Mouse (Mus musculus): ENCODE results near the gene Cdc42se2. TPM values are rescaled to one million over a fixed set of nuclear protein-coding genes. Genes with fewer than 3 reads are reported as not detected.

The Cdc42se2 gene
- polyA plus RNA-seq (2014; fragmentation: Nextera tagmentation; extraction: Ambion mirVana) = 135 and 136 TPM in 2 replicates

DNA sequence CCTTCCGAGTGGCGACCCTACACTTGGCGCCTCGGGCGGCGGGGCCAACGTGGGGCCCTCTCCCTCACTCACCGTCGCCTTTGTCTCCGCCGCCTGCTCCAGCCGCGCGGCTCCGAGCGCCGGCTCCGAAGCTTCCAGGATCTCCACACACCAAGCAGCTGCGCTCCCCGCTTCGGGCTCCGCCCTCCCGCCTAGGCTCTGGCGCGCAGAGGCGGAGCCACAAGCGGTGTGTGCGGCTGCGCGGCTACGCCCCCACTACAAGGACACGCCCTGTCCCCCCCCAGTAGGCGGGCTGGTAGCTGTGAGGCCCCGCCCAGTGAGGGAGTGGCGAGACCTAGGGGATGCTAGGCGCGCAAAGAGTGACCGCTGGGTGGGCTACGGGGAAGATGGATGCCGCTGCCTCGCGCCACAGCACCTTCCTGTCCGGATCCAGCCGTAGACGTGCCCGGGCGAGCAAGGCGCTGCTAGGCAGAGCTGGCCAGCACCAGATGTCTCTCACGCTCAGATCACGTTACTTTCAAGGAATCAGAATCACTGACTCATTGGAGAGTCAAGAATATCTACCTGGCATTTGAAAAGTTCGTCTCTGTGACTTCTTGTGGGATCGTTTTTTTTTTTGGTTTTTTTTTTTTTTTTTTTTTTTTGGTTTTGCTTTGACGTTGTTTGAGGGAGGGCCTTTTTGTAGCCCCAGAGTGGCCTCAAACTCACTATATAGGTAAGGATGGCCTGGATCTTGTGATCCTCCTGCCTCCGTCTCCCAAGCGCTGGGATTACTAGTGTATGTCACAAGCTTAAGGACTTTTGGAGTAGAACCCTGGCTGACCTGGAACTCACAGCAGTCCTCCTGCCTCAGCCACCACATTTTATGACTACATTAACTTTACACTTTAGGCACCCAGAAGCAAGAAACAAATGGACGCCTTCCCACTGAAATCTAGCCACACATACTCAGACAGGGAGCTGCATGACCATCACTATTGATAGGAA is at the start of gene Cdc42se2:
Gene Cdc42se2, minus strand, starts transcription at position 188 of the 987 bp plus-strand sequence.
- DNase-seq (ENCODE audit: low spot score) = peak; percentile 99
- Histone ChIP-seq H3K4me3 (ENCODE audit: low read depth, low read length) (peak within 1 kb of the TSS; percentile 96), H3K9ac (ENCODE audit: low read length) (peak within 1 kb of the TSS; percentile 89), H3K27me3 (ENCODE audit: control insufficient read depth, insufficient read depth, low read length) (no peaks in the 10 kb centered on the region), H3K4me2 (ENCODE audit: low read depth, severe bottlenecking) (peak within 1 kb of the TSS; percentile 73), H3K36me3 (ENCODE audit: control insufficient read depth, insufficient read depth, low read length) (no peaks in the 10 kb centered on the region), H3K9me3 (ENCODE audit: control insufficient read depth, low read length) (no peaks in the 10 kb centered on the region), H3K27ac (replicated peaks; ENCODE audit: low read depth, low read length) (peak within 1 kb of the TSS; percentile 93), H3K4me1 (ENCODE audit: control insufficient read depth, insufficient read depth, low read length) (peaks cover 6% of the 10 kb centered on the region; the same call in 1 of the 2 replicates)
- peak; percentile 98 for ATAC-seq (ENCODE audit: insufficient number of reproducible peaks, low FRiP score, low TSS enrichment, low read depth)
- WGBS = 4% methylated on average over 54 of the region's 56 CpGs

DNA sequence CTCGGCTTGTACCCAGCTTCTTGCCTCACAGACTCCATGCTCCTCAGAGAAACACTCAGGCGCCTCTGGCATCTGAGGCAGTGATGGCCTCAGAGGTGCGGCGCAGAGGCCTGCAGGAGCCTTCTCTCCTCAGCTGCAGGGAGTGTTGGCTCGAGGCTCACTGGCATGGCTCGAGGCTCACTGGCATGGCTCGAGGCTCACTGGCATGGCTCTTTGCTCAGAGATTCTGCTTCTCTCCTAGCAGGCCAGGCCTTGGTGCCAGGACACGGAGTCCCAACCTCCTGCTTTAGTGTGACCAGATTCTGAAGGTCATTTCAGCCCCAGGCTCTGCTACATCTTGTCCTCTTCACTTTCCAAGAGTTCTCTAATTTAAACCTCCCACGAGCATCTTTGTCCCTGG is 48.6 kb upstream of the Cdc42se2 start:
- ATAC-seq (ENCODE audit: insufficient number of reproducible peaks, low FRiP score, low TSS enrichment, low read depth) (no peak), DNase-seq (ENCODE audit: low spot score) (no peak)
- Histone ChIP-seq H3K27me3 (ENCODE audit: control insufficient read depth, insufficient read depth, low read length) (no peaks in the 10 kb centered on the region), H3K4me2 (ENCODE audit: low read depth, severe bottlenecking) (no peak overlapping the region), H3K27ac (replicated peaks; ENCODE audit: low read depth, low read length) (no peak overlapping the region), H3K36me3 (ENCODE audit: control insufficient read depth, insufficient read depth, low read length) (no peaks in the 10 kb centered on the region), H3K4me1 (ENCODE audit: control insufficient read depth, insufficient read depth, low read length) (no peaks in the 10 kb centered on the region), H3K9me3 (ENCODE audit: control insufficient read depth, low read length) (0 out of 2 replicates have a peak, but pooled peaks cover 2% of the 10 kb centered on the region), H3K9ac (ENCODE audit: low read length) (no peak overlapping the region), H3K4me3 (ENCODE audit: low read depth, low read length) (no peak overlapping the region)
- 86% methylated on average over 9 of the region's 9 CpGs for WGBS

DNA sequence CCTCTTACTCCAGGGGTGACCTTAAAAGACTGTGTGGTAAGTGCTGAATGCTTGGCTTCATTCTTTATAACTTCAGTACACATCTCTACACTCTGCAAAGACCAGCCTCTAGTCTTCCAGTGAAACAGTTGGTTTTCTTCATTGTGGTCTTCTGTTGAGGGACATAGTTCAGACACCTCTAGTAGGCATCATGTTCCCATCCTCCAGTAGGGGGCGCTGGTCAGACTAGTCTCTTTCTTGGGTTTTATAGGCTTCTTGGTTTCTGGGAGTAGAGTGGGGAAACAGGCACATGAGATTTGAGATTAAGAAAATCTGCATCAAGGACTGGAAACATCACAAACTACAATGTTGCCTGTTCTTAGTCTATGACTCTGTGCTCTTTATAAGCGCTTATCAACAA is 47.1 kb upstream of the Cdc42se2 start:
- H3K27me3 ChIP-seq (ENCODE audit: control insufficient read depth, insufficient read depth, low read length) = no peaks in the 10 kb centered on the region
- WGBS = 63% methylated on average over 2 of the region's 2 CpGs
- no peak for DNase-seq (ENCODE audit: low spot score)
- H3K36me3 ChIP-seq (ENCODE audit: control insufficient read depth, insufficient read depth, low read length) = no peaks in the 10 kb centered on the region
- 0 out of 2 replicates have a peak, but pooled peaks cover under 1% of the 10 kb centered on the region for H3K9me3 ChIP-seq (ENCODE audit: control insufficient read depth, low read length)
- ATAC-seq (ENCODE audit: insufficient number of reproducible peaks, low FRiP score, low TSS enrichment, low read depth) = no peak
- H3K4me2 ChIP-seq (ENCODE audit: low read depth, severe bottlenecking) = no peak overlapping the region
- H3K4me1 ChIP-seq (ENCODE audit: control insufficient read depth, insufficient read depth, low read length) = no peaks in the 10 kb centered on the region
- H3K4me3 ChIP-seq (ENCODE audit: low read depth, low read length) = no peak overlapping the region
- H3K27ac ChIP-seq (replicated peaks; ENCODE audit: low read depth, low read length) = no peak overlapping the region
- no peak overlapping the region for H3K9ac ChIP-seq (ENCODE audit: low read length)

DNA sequence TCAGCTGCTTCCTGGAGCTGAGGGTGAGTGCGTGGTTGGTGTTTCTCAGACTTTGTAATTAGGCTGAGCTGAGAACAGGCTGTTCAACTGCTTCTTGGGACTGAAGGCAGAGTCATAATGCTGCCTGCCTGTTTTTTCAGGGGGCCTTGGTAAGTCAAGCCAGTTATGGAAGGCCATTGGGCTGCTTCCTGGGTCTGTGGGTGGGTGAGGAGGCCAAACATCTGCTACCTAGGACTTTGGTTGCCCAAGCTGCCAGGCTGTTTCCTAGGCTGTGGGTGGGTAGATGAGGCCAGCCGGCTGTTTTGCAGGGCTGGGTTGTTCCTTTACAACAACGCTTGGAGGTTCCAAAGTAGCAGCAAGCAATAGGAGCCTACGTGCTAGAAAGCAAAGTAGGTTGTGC is 46.4 kb upstream of the Cdc42se2 start:
- H3K9me3 ChIP-seq (ENCODE audit: control insufficient read depth, low read length) = no peaks in the 10 kb centered on the region
- no peaks in the 10 kb centered on the region for H3K36me3 ChIP-seq (ENCODE audit: control insufficient read depth, insufficient read depth, low read length)
- H3K9ac ChIP-seq (ENCODE audit: low read length) = no peak overlapping the region
- no peak overlapping the region for H3K4me3 ChIP-seq (ENCODE audit: low read depth, low read length)
- no peaks in the 10 kb centered on the region for H3K4me1 ChIP-seq (ENCODE audit: control insufficient read depth, insufficient read depth, low read length)
- WGBS = 91% methylated on average over 4 of the region's 4 CpGs
- no peaks in the 10 kb centered on the region for H3K27me3 ChIP-seq (ENCODE audit: control insufficient read depth, insufficient read depth, low read length)
- no peak for DNase-seq (ENCODE audit: low spot score)
- H3K4me2 ChIP-seq (ENCODE audit: low read depth, severe bottlenecking) = no peak overlapping the region
- ATAC-seq (ENCODE audit: insufficient number of reproducible peaks, low FRiP score, low TSS enrichment, low read depth) = no peak
- H3K27ac ChIP-seq (replicated peaks; ENCODE audit: low read depth, low read length) = no peak overlapping the region

DNA sequence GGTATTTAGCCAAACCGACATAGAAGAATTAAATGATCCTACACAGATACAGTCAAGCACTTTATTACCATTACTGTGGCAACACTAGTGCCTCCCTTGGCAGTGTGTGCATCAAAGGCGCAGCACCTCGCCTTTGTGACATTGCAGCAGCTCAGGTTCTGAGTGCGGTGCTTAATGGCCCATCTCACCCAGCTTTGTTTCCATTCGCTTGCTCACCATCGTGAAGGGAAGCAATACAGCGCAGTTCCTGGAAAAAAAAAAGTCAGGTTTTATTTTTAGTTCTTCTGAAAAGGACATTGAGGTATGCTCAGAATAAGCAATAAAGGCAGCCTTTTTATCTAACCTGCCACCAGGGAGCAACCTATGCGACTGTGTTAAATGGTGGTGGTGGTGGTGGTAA is 39.3 kb upstream of the Cdc42se2 start:
- H3K9ac ChIP-seq (ENCODE audit: low read length) = no peak overlapping the region
- H3K27me3 ChIP-seq (ENCODE audit: control insufficient read depth, insufficient read depth, low read length) = no peaks in the 10 kb centered on the region
- ATAC-seq (ENCODE audit: insufficient number of reproducible peaks, low FRiP score, low TSS enrichment, low read depth) (no peak), DNase-seq (ENCODE audit: low spot score) (no peak)
- no peak overlapping the region for H3K4me3 ChIP-seq (ENCODE audit: low read depth, low read length)
- H3K36me3 ChIP-seq (ENCODE audit: control insufficient read depth, insufficient read depth, low read length) = no peaks in the 10 kb centered on the region
- H3K27ac ChIP-seq (replicated peaks; ENCODE audit: low read depth, low read length) = no peak overlapping the region
- 89% methylated on average over 8 of the region's 8 CpGs for WGBS
- no peaks in the 10 kb centered on the region for H3K9me3 ChIP-seq (ENCODE audit: control insufficient read depth, low read length)
- no peaks in the 10 kb centered on the region for H3K4me1 ChIP-seq (ENCODE audit: control insufficient read depth, insufficient read depth, low read length)
- H3K4me2 ChIP-seq (ENCODE audit: low read depth, severe bottlenecking) = no peak overlapping the region

DNA sequence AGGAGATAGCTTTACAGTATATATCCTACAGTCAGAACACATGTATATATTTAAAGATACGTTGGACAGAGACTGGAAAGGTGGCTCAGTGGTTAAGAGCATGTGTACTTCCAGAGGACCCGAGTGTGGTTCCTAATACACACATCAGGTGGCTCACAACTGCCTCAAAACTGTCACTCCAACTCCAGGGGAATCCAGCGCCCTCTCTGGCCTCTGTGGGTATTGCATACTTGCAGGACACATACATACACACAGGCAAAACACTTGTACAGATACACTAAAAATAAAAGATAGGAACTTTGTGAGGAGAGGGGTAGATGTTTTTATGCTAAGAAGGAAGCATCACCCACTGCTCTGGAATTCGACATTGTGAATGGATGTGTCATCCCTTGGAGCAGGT is 38.3 kb upstream of the Cdc42se2 start:
- Histone ChIP-seq H3K4me2 (ENCODE audit: low read depth, severe bottlenecking) (no peak overlapping the region), H3K27ac (replicated peaks; ENCODE audit: low read depth, low read length) (no peak overlapping the region), H3K9ac (ENCODE audit: low read length) (no peak overlapping the region), H3K4me1 (ENCODE audit: control insufficient read depth, insufficient read depth, low read length) (no peaks in the 10 kb centered on the region), H3K9me3 (ENCODE audit: control insufficient read depth, low read length) (no peaks in the 10 kb centered on the region), H3K36me3 (ENCODE audit: control insufficient read depth, insufficient read depth, low read length) (no peaks in the 10 kb centered on the region), H3K4me3 (ENCODE audit: low read depth, low read length) (no peak overlapping the region), H3K27me3 (ENCODE audit: control insufficient read depth, insufficient read depth, low read length) (no peaks in the 10 kb centered on the region)
- ATAC-seq (ENCODE audit: insufficient number of reproducible peaks, low FRiP score, low TSS enrichment, low read depth) (no peak), DNase-seq (ENCODE audit: low spot score) (no peak)
- 81% methylated on average over 4 of the region's 4 CpGs for WGBS

DNA sequence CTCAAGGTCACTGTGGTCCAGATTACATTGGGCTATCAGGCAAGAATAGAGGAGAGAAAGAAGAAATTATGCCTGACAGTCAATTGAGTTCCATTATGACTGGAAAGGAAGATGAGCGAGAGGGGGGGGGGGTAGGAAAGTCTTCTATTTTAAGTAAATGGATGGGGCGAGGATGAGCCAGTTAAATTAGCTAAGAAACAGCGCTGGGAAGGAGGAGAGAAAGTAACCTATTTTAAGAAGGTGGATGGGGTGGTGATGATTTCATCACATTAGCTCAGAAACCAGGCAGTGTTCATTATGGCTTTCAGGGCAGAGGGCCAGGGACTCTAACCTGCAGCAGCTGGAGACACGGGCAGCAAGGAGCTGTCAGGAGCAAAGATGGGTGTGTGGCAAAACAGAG is 36.0 kb upstream of the Cdc42se2 start:
- no peak overlapping the region for H3K4me3 ChIP-seq (ENCODE audit: low read depth, low read length)
- no peak for DNase-seq (ENCODE audit: low spot score)
- WGBS = 86% methylated on average over 4 of the region's 4 CpGs
- no peaks in the 10 kb centered on the region for H3K36me3 ChIP-seq (ENCODE audit: control insufficient read depth, insufficient read depth, low read length)
- no peaks in the 10 kb centered on the region for H3K9me3 ChIP-seq (ENCODE audit: control insufficient read depth, low read length)
- no peaks in the 10 kb centered on the region for H3K27me3 ChIP-seq (ENCODE audit: control insufficient read depth, insufficient read depth, low read length)
- no peak overlapping the region for H3K27ac ChIP-seq (replicated peaks; ENCODE audit: low read depth, low read length)
- no peaks in the 10 kb centered on the region for H3K4me1 ChIP-seq (ENCODE audit: control insufficient read depth, insufficient read depth, low read length)
- no peak for ATAC-seq (ENCODE audit: insufficient number of reproducible peaks, low FRiP score, low TSS enrichment, low read depth)
- H3K9ac ChIP-seq (ENCODE audit: low read length) = no peak overlapping the region
- H3K4me2 ChIP-seq (ENCODE audit: low read depth, severe bottlenecking) = no peak overlapping the region

DNA sequence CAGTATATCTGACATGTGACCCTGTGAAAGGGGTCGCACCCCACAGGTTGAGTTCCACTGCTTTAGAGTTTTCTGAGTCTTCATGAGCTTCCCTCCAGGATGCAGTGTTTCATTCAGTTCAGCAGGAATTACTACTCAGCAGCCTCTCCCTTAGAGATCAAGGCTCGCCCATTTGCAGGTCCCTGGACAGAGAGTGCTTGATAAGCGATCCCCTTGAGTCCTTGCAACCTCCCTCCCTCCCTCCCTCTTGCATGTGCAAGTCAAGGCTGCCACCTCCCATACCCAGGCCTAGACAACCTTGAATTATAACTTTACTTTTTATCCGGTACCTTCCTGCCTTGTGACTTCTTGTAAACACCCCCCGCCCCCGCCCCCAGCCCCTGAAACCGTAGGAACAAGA is 32.0 kb upstream of the Cdc42se2 start:
- Histone ChIP-seq H3K27ac (replicated peaks; ENCODE audit: low read depth, low read length) (no peak overlapping the region), H3K4me1 (ENCODE audit: control insufficient read depth, insufficient read depth, low read length) (no peaks in the 10 kb centered on the region), H3K36me3 (ENCODE audit: control insufficient read depth, insufficient read depth, low read length) (no peaks in the 10 kb centered on the region), H3K27me3 (ENCODE audit: control insufficient read depth, insufficient read depth, low read length) (no peaks in the 10 kb centered on the region), H3K4me3 (ENCODE audit: low read depth, low read length) (no peak overlapping the region), H3K9me3 (ENCODE audit: control insufficient read depth, low read length) (no peaks in the 10 kb centered on the region), H3K9ac (ENCODE audit: low read length) (no peak overlapping the region), H3K4me2 (ENCODE audit: low read depth, severe bottlenecking) (no peak overlapping the region)
- no peak for DNase-seq (ENCODE audit: low spot score)
- no peak for ATAC-seq (ENCODE audit: insufficient number of reproducible peaks, low FRiP score, low TSS enrichment, low read depth)
- 70% methylated on average over 7 of the region's 7 CpGs for WGBS

All from limb, embryonic 11.5 days (tissue).